Mouse (Mus musculus) MN1 (cell line): ENCODE measurements around the gene Akap17b.
"Not testable (repeated sequence)": the region's sequence is repeated elsewhere in the genome, so short reads cannot be mapped to it uniquely, and the experiment has no call there.

ENCODE experiments used
- DNase-seq: peaks from one replicate; pipeline ENCODE4 v3.0.0-alpha.2; 2016; ENCODE audit warnings: low spot score

Gene Akap17b

DNA sequence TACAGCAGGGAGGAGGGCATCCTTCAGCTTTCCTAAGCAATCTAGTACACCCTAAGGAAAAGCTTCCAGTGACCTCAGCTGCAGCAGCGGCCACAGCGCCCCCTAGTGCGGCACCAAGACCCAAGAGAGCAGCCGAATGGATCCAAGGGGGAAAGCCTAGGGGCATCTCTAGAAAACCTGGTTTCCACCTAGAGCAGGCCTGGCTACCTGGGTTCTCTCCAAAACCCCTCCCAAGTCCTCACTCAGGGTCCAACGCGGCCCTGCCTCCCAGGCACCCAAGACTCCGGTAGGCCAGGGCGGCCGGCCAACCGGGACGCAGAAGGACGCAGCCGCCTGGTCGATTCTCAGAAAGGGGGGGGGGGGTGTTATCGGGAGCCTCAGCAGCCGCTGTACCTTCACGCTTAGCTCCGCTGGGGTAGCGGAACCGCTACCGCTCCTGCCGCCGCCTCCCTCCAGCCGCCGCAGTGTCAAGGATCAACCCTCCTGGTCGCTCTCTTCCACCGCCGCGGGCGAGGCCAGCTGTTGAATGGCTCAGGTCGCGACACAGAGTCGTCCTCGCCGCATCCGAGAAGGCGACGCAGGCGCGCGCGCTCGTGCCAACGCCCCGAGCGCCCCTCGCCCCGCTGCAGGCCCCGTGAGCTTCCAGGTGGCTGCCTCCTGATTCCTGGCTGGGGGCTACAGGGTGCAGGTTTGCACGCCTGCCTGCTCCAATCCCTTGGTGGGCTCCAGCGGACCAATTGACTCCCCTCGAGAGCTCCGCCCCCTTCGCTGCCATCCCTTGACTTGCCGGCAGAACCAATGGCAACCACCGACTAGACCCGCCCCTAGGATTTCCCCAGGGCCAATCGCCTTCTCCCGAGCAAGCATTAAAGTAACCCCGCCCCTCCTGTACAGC, at the start of gene Akap17b:
Gene Akap17b, minus strand, starts transcription at position 739 of the 895 bp plus-strand sequence.
- peak; percentile 79 for DNase-seq

DNA sequence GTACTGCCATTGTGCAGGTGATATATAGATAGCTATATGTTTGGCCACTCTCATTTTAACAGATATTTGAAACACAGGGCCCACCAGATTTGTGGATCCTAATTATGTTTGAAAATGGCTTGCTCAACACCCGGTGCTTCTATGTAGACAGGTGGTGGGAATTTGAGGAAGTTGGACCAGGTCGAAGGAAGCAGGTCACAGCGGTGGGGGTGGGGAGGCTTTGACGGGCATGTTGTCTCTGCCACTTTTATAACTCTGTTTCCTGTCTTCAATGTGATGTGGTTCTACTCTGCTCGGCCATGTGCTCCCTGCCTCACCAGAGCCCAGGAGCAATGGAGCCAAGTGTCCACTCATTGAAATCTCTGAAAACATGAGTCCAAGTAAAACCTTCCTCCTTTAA, 46.2 kb upstream of the Akap17b start:
- DNase-seq = no peak

DNA sequence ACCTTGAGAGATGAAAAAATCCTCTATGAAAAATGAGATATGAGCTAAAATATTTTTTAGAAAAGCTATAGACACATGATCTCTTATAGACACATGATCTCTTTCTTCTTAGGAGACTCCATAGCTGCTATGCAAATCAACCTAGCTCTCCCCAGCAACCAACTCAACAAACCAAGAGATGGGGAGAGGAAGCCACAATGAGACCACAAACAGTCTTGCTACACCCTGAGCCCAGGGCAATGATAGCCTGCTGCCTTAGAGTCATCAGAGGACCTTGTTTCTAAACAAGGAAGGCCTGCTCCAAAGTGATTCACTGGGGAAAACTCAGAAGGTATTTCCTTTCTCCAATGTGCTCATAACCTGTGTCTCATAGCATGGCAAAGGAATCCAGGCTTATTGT, 44.5 kb upstream of the Akap17b start:
- no peak for DNase-seq

DNA sequence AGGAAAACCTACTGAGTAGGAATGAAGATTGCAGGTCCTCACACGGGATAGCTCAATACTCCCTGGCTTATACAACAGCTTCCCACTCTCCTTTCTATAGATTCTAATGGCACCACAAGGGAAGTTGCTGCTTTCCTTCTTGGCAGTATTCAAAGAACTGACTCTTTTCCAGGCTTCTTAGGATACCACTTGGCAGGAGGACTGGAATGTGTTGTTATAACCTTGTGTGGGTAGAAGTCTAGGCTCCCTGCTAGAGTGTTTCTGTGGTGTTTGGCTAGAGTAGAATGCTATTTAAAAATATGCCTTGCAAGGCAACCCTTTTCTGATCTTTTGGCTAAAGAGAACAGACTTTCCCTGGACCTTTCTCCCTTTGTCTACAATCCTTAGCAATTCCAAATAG, 31.6 kb upstream of the Akap17b start:
- DNase-seq = no peak

DNA sequence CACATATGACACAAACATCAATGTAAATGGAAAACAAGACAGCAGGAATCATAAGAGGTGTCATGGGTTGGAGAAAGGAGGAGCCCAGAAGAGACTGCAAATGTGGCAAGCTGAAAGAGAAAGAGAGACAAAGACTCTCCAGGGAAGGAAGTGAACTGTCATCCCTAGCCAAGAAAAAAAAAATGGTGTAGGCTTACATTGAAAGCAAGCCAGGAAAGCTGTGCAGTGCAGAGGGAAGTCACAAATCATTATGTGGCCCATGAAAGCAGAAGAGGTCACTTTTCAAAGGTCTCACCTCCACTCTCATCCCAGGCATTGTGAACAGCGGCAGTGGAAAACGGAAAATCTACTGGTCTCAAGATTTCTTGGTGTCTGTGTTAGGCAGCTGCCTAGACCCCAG, 27.5 kb upstream of the Akap17b start:
- DNase-seq = no peak

DNA sequence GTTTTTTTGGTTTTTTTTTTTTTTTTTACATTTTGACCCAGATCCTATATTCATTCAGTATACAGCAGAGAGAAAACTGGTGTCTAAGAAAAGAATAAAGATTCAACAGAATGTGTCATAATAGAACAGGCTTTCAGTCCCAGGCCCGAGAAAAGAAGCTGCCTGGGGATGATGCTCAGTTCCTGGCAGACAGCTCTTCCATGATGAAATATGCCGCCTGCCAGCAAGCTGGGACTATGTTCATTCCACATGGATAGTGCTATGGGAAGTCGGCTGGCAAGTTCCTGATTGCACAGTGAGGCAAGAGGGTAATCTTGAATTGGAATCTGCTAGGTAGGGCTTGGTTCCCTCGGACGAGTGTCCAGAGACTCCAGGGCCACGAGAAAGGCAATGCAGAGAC, 5.1 kb downstream of the Akap17b start:
- no peak for DNase-seq

DNA sequence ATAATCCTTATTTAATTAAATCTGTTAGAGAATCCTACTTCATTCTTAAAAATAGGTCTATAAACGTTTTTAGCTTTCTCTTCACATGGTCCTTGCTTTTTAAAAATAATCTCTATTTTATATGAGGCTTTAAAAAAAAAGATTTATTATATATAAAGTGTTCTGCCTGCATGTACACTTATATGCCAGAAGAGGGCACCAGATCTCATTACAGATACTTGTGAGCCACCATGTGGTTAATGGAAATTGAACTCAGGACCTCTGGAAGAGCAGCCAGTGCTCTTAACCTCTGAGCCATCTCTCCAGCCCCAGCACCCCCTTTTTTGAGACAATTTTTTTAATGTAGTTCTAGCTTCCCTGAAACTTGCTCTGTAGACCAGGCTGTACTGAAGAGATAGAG, 14.4 kb downstream of the Akap17b start:
- DNase-seq = no peak

DNA sequence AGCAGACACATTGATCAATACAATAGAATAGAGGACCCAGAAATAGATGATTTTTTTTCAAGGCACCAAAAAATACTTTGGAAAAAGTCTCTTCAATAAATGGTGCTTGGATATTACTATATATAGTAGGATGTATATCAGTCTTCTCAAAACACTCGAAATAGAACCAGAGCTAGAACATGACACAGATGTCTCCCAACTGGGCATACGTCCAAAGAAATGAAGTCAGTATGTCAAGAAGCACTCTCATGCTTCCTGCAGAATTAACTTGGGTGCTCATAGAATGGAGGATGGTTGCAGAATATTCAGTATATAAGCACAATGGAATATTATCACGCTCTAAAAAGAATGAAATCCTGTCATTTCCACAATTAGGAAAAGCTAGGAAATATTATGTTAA, 17.1 kb downstream of the Akap17b start:
- DNase-seq = peak; percentile 21

DNA sequence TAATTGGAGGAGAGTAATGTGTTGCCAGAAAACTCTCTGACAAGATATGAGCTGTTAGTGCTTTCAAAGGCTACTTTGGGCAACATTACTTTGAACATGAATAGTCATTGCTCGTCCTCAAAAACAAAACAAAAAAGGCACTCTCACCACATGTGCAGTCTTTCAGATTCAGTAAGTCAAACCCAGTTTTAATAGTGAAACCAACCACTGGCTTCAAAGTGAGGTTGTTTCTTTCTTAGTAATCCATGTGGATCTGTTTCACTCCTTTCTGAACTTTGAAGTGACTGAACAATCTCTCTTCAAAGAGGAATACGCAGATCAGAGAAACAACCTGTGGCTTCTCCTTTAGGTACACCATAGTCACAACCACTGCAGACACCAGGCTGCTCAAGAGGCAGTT, 36.1 kb downstream of the Akap17b start:
- no peak for DNase-seq

DNA sequence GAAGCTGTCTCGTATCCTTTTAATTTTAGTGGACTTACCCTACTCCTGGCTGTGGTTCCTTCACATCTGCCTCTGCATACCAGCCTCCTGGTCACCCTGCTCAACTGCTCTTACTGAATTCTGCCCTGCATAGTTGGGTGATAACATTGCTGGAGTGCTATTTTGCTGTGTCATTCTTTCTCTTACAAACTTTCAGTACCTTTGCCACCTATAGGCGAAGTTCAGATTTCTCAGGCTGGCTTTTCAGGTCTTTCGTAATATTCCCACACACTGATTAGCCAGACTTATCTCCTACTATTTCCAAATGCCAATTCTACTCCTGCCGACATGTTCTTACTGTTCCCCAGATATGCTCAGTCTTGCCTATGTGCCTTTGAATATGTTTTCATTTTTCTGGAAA, 41.2 kb downstream of the Akap17b start:
- no peak for DNase-seq

DNA sequence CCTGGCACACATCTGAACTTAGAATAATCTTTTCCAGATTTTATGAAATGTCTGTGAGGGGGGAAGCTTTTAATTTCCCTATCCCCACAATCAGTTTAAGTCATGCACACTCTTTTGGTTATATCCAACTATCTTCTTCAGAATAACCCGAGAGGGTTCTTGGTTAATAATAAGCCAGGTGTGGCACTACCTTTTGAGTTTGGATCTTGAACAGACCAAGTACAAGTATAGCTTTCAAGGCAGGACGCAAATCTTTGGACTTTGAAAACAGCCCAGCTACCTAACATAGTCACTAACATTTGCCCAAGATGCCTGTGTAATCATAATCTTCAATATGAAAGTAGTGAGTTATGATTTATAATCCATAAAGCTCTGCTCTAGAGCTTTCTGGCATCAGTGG, 42.3 kb downstream of the Akap17b start:
- no peak for DNase-seq

DNA sequence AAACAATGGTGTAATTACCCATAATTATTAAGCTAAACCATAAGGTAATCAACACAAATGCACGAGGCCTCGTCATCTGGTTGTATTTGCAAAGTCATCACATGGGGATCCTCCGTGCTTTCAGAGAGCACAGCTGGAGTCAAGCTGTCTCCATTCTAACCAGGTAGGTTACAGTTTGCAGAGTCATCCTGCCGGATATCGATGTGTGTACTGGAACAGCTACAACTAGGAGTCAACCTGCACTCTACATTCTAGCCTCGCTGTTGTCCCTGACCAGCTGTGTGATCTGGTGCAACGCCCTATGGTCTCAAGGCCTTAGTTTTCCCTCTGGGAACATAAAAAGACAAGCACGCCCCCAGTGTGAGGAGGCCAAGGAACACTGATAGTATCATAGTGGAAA, 45.1 kb downstream of the Akap17b start:
- no peak for DNase-seq

DNA sequence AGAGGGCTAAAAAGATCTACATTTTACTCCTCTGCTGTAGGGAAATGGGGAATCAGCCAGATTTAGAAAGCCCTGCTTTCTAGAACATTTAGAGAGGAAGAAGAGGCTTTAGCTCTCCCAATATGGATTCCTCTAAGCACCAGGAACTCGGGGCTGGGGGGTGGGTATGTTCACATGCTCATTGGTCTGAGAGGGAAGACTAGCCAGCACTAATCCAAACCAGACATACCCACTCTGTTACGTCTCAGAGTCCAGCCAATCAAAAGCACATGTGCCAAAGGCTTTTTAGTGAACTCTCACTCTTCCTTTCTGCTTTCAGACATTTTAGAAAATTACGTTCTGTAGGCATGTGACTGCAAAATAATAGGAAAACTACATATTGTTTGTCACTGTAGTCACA, 45.5 kb downstream of the Akap17b start:
- peak; percentile 6 for DNase-seq

DNA sequence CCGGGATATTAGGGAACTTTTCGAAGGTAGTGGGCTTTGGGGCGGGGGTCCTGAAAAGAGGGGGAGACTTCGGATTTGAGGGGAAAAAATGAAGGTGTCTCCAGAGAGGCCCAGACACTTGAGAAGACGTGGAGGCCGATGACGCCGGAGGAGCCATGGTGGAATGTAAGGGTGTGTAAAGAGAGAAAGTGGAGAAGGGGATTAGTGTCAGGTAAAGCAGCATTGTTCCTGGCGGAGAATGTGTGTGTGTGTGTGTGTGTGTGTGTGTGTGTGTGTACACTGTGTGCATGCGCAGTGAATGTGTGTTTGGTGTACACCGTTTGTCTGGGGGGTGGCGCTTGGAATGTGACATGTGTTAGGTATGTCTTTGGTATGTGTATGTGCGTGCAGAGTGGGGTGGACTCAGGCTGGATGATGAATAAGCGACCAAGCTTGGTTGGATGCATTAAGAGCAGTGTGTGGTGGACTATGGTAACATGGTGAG, 46.3 kb downstream of the Akap17b start:
- DNase-seq = peak; percentile 15

DNA sequence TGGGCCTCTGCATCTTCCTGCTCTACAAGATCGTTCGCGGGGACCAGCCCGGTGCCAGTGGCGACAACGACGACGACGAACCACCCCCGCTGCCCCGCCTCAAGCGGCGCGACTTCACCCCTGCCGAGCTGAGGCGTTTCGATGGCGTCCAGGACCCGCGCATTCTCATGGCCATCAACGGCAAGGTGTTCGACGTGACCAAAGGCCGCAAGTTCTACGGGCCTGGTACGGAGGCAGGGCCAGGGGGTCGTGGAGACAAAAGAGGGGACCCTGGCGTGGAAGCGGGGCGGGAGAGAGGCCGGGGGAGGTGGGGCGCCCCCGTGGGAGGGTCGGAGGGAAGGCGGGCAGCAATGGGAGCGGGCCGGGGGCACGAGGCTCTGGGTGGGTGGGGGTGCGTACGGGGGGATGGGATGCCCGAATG, 46.8 kb downstream of the Akap17b start:
- no peak for DNase-seq

DNA sequence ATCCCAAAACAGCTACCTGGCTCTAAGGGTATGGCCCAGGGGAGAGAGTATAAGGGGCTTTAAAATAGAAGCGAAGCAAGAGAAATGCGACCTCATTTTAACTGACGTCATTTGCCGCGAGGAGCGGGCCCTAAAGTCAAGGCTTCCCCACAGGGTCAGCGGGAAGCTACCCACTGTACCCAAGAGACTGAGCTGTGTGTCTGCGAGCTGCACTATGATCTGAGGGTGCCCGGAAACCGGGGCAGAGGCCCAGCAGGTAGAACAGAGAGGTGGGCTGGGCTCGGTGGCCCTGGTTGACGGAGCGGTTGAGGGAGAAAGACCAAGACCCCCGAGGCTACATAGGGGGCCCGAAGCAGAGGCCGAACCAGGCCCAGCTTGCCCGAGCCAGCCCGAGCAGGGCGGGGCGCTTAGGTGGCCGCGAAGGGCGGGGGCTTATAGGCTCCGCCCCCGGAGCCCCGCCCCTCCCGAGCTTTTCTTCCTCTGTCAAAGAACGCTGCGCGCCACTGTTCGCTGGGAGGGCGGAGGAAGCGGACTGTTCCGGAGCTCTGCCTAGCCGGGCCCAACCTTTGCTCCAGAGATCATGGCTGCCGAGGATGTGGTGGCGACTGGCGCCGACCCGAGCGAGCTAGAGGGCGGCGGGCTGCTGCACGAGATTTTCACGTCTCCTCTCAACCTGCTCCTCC, 47.3 kb downstream of the Akap17b start, which contains the start of gene Pgrmc1:
Gene Pgrmc1, plus strand, starts transcription at position 500 of the 683 bp plus-strand sequence.
- DNase-seq = peak; percentile 81

DNA sequence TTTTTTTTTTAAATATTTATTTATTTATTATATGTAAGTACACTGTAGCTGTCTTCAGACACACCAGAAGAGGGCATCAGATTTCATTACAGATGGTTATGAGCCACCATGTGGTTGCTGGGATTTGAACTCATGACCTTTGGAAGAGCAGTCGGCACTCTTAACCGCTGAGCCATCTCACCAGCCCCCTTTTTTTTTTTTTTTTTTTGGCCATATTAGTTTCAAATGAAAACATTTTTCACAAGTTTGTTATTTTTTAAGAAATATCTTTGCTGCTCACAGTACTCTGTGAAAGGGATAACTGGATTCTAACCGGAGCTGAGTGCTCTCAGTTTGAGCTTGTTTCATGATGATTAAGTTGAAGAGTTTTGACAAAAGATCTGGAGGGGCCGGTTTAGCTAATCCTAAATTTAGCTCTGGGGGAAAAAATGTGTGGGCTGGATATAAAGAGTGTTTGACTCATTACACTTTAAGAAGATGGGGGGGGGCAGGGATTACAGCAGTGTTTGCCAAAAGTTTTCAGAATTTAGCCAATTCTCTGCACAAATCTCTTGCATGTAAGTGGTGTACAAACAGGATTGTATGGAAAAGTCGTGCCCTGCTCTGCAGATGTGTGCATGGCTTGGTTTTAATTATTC, 48.6 kb downstream of the Akap17b start:
- DNase-seq = not testable (repeated sequence)

DNA sequence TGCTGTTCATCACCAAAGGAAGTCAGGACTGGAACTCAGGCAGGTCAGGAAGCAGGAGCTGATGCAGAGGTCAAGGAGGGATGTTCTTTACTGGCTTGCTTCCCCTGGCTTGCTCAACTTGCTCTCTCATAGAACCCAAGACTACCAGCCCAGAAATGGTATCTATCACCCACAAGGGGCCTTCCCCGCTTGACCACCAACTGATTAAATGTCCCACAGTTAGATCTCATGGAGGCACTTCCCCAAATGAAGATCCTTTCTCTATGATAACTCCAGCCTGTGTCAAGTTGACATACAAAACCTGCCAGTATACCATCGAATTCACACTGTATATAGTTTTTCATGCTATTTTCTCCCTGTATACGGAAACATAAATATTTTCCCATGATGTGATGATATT, 49.9 kb downstream of the Akap17b start:
- DNase-seq = no peak

DNA sequence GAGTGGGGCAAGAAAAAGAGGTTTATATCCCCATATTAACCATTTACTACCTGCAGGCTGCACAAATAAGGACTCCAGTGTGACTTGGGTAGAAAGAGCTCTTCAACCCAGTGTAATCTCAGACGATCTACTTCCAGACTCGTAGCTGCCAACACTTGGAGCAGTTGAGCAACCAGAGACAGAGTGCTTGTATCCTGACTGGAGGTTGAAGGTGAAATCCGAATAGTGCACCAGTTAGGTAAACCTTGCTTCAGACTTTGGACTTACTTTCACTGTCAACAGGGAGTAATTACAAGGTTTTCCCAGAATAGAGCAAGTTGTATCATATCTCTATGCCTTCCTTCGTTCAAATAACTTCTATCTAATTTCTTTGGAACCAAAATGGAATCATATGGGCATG, 53.7 kb downstream of the Akap17b start:
- DNase-seq = no peak

DNA sequence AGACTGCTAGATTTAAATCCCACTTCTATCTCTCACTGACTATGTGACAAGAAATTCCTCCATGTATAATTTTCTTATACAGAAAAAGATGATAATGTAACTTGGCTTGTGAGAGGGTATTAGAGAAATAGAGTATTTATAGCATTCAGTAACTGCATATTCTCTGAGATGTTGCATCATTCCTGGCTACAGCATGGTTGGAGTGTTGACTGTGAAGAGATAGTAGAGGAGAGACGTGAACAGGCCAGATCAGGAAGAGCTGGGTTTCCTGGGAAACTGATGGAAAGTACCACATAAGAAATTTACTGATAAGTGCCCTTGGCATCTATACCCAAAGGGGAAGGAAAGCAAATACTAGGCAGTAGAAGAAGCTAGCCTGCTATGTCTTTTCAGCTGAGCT, 54.1 kb downstream of the Akap17b start:
- DNase-seq = no peak

DNA sequence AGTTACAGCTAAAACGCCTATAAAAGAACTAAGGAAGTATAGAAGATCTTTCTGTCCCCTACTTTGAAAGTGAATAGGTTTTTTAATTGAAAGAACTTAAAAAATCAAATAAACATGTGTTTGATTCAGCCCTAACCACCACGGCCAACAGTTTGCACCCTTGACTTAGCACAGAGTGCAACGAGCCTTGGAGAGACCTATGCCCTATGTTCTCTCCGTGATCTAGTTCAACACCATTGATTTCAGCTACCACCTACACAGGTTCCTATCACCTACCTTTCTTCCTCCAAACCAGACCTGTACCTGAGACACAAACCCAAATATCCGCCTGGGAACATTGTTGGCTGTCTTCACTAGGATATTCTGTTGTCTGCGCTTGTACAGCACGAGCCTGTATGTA, 54.9 kb downstream of the Akap17b start:
- no peak for DNase-seq

DNA sequence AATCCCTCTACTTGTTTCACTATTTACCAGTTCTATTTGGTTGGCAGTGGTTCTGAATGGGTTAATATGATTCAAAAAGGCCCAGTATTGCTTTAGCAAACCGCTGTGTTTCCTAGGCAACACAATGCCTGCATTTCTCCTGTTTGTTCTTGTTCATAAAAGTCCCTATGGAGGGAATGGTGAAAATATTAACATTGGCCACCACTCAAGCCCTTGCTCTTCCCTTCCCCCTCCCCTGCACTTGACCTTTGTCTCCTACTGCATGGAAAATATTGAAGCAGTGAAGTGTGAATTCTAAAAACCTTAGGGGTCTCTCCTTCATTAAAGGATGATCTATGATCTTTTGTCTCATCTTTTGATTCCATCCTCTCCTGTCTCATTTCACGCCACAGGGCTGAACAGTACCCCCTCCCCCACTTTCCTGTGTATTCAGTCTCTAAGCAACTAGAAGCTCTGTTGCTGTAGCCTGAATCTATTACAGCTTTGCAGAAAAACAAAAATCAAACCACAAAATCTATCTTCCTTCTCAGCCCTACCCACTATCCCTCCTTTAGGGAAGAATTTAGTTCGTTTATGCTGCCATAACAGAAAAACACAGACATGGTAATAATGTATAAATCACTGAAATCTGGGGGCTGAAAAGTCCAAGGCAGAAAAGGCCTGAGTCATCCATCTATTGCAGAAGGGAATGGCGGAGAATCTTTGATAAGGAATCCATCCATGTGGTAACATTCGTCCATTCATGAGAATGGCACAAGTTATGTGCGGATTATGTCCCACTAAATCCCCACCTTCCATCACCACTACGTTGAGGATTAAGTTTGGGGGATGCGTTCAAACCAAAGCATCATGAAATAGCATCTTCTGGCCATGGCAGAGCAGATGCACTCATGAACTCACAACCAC, 57.6 kb downstream of the Akap17b start:
- peak; percentile 10 for DNase-seq
